Mouse (Mus musculus) cerebellum, adult 2 months (tissue): Measurements from ENCODE around the gene Icmt. TPM values are rescaled to one million over a fixed set of nuclear protein-coding genes. Genes with fewer than 3 reads are reported as not detected.
A peak's percentile ranks its signal among the peaks of the same experiment; 100 is the strongest.

Experiments used
- DNase-seq, 2 experiments: peaks; one replicate each; pipeline ENCODE4 v3.0.0; 2021
- H3K27ac ChIP-seq: fragments of 200-500 bp; 2 replicates; pipeline ENCODE4 v1.5.1; 2012; ENCODE audit warnings: low read length, control low read depth, inconsistent platforms; ENCODE audit not compliant: insufficient read depth
- H3K27me3 ChIP-seq: fragments of 200-500 bp; 2 replicates; pipeline ENCODE4 v1.6.1; 2012; ENCODE audit warnings: inconsistent platforms, mild to moderate bottlenecking, low read length, moderate library complexity; ENCODE audit not compliant: control insufficient read depth, insufficient read depth
- H3K4me1 ChIP-seq: fragments of 200-500 bp; 2 replicates; pipeline ENCODE4 v1.6.1; 2011; ENCODE audit warnings: low read length; ENCODE audit not compliant: control insufficient read depth, insufficient read depth
- H3K4me3 ChIP-seq: fragments of 200-500 bp; replicated peaks from 2 replicates; pipeline ENCODE3; 2011; ENCODE audit warnings: mild to moderate bottlenecking, low read depth, low read length, control low read depth; ENCODE audit not compliant: insufficient read depth
- CTCF ChIP-seq: fragments of 200-500 bp; IDR thresholded peaks from 2 replicates; pipeline ENCODE4 v1.5.1; 2011; ENCODE audit warnings: low read depth, mild to moderate bottlenecking, control low read depth, low read length, moderate library complexity, borderline replicate concordance; ENCODE audit not compliant: insufficient read depth
- POLR2A ChIP-seq: fragments of 200-500 bp; IDR thresholded peaks from 2 replicates; pipeline ENCODE4 v1.6.1; 2011; ENCODE audit warnings: low read length, control low read depth, borderline replicate concordance; ENCODE audit not compliant: insufficient read depth
- WGBS: fragments of 180-500 bp; shearing (Covaris S2); methylation state at CpG from one replicate; pipeline ENCODE4 v1.1.7; 2018; 5-methylcytosine and 5-hydroxymethylcytosine counted together
- polyA plus RNA-seq: library from polyadenylated mRNA; depleted of rRNA; stranded (reverse); fragments of >200 nt; gene quantifications from 2 replicates; pipeline ENCODE4 v1.2.3, GENCODE M21; 2012

Gene Icmt
- polyA plus RNA-seq, 1 experiment = 160 TPM

DNA sequence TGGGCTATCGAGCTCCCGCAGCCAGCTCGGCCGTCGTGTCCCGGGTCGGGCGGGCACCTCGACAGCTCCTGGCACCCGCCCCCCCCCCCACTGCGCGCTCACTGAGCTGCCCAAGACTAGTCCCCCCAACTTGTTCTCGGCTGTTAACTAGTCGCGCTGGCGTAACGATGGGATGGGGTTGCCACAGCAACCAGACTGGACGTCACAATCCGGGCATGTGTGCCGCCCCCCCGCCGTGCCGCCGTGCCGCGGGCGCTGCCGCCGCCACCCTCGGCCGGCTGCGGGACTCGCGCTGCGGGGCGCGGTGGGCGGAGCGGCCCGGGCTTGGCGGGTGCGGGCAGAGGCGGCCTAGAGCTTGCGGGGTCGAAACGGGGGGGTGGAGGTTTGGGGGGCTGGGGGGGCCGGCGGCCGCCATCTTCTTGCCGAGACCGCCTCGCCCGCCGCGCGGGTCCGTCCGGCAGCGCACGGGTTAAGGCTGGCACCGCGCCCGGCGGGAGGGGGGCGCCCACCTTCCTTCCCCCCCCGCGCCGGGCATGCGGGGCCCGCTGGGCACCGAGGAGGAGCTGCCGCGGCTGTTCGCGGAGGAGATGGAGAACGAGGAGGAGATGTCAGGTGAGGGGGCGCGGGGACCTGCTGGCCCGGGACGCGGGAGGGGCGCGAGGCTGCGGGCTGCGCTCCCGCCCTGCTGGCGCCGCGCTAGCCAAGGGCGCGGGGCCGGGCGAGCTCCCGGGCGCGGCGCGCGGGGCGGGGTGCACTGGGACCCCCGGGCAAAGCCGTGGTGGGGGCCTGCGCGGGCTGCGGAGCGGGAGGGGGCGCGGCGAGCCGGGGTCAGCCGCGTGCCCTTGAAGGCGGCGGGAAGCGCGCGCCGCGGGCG lies 41.6 kb downstream of the Icmt start, which contains the start of gene Chd5:
TSS of gene Chd5 (plus strand) at position 233 of the 874 bp plus-strand sequence.
- TF ChIP-seq POLR2A (no peak), CTCF (no peak)
- under 1% methylated on average over 96 of the region's 120 CpGs for WGBS
- no peak within 1 kb of the TSS for H3K27ac ChIP-seq
- H3K27me3 ChIP-seq = peaks cover 3% of the 10 kb centered on the region; the same call in 1 of the 2 replicates
- DNase-seq = peak; percentile 62 to 65
- peak within 1 kb of the TSS; percentile 70 for H3K4me3 ChIP-seq
- H3K4me1 ChIP-seq = 0 out of 2 replicates have a peak, but pooled peaks cover 3% of the 10 kb centered on the region

DNA sequence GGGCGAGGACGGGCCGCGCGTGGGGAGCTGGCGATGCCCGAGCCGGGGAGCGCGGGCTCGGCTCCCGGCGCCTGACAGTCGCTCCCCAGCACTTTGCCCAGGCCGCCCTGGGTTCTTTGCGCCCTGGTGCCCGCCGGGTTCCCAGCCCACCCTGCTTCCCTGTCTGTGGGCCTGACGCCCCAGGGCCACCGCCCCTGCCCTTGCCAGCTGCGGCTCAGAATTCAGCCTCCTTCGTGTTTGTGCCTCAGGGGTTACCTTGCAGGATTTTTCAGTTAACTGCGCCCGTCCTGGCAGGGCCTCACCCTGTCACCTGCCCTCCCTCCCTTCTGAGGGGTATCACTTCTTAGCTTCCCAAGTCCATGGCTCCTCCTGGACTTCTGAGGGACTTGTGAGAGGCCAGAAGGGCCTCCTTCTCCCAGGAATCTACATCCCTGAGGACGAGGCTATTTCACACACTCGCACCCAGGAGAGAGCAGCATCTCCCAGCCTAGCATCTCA lies 42.3 kb downstream of the Icmt start:
- 7% methylated on average over 26 of the region's 26 CpGs for WGBS
- TF ChIP-seq CTCF = no peak
- peak overlapping the region; percentile 70 for H3K4me3 ChIP-seq
- peaks cover 3% of the 10 kb centered on the region; the same call in 1 of the 2 replicates for H3K27me3 ChIP-seq
- H3K4me1 ChIP-seq = 0 out of 2 replicates have a peak, but pooled peaks cover 3% of the 10 kb centered on the region
- DNase-seq = peak in 1 of 2 experiments; percentile 44
- no peak overlapping the region for H3K27ac ChIP-seq

DNA sequence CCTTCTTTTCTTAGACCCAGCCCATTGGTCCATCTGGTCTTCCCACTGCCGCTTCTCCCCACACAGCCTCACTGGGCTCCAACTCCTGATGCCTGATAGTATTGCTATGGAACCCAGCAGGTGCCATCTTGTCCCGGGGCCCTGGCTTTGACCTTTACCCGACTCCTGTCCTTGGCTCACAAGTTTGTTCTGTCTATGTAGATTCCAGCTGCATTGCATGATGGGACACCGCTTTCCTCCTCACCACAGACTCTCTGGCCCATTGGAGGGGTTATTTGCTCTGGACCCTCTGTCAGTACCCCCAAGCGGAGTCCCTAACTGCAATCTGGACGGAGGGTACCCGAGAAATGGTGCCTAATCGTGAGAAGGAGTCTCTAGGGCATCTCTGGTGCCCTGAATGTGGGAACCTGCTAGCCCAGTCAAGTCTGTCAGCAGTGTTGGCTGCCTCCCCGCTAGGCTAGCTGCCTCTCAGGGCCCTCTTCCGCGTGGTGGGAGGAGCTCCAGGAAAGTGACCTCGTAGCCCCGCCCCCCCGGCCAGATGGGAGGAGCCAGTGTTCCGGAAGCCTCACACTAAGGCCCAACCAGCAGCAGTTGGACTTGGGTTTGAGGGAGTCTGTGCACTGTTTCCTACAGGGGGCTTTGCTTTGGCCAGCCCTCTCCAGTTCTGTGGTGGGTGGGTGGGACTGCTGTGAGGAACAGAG lies 43.7 kb downstream of the Icmt start:
- 58% methylated on average over 15 of the region's 15 CpGs for WGBS

DNA sequence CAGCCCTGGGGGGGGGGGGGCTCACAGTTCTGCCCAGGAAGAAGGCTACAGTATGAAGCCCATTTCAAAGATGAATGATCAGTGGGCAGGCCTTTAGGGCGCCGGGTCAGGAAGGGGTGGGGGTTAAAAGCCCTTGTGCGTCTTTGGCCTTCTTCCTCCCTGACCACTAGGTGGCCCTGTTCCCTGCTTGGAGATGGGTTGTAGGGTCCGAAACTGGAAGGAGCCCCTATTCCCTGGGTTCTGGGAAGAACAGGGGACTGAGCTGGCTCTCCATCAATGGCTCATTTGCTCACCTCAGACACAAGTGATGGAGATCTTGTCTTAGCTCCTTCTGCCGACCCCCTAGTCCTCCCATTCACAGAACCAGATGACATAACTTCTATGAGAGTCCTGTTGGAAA lies 46.3 kb downstream of the Icmt start:
- Histone ChIP-seq H3K4me3 (no peak overlapping the region), H3K27me3 (peaks cover 3% of the 10 kb centered on the region; the same call in 1 of the 2 replicates), H3K4me1 (peaks cover 10% of the 10 kb centered on the region), H3K27ac (no peak overlapping the region)
- no peak for DNase-seq
- WGBS = 15% methylated on average over 5 of the region's 5 CpGs
- TF ChIP-seq CTCF = peak; percentile 76; the same call in 1 of the 2 replicates
- TF ChIP-seq POLR2A = no peak

More for the DNA sequence above, 43.7 kb downstream of the Icmt start:
- DNase-seq = no peak
- peaks cover 3% of the 10 kb centered on the region; the same call in 1 of the 2 replicates for H3K27me3 ChIP-seq
- no peak overlapping the region for H3K27ac ChIP-seq
- H3K4me3 ChIP-seq = no peak overlapping the region
- TF ChIP-seq CTCF = no peak
- no peak for TF ChIP-seq POLR2A
- H3K4me1 ChIP-seq = peaks cover 10% of the 10 kb centered on the region

DNA sequence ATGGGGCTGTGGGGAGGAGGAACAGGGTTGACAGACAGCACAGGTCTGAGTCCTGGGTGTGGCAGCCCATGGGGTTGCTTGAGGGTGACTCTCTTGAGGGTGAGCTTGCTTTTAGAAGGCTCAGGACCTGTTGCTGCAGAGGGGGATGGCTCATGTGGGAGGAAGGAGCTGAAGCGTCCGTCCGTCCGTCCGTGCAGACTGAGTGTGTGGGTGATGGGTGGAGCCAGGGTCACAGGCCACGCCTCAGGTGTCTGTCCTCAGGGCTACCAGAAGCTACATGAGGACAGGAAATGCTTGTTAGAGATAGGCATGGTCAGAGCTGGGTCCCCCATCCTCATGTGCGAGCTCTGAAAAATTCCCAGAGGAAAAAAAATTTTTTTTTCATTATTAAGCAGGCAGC lies 47.6 kb downstream of the Icmt start:
- Histone ChIP-seq H3K27me3 (no peaks in the 10 kb centered on the region), H3K4me1 (peaks cover 11% of the 10 kb centered on the region), H3K27ac (no peak overlapping the region), H3K4me3 (no peak overlapping the region)
- TF ChIP-seq CTCF = no peak
- TF ChIP-seq POLR2A = no peak
- no peak for DNase-seq
- 86% methylated on average over 7 of the region's 7 CpGs for WGBS

DNA sequence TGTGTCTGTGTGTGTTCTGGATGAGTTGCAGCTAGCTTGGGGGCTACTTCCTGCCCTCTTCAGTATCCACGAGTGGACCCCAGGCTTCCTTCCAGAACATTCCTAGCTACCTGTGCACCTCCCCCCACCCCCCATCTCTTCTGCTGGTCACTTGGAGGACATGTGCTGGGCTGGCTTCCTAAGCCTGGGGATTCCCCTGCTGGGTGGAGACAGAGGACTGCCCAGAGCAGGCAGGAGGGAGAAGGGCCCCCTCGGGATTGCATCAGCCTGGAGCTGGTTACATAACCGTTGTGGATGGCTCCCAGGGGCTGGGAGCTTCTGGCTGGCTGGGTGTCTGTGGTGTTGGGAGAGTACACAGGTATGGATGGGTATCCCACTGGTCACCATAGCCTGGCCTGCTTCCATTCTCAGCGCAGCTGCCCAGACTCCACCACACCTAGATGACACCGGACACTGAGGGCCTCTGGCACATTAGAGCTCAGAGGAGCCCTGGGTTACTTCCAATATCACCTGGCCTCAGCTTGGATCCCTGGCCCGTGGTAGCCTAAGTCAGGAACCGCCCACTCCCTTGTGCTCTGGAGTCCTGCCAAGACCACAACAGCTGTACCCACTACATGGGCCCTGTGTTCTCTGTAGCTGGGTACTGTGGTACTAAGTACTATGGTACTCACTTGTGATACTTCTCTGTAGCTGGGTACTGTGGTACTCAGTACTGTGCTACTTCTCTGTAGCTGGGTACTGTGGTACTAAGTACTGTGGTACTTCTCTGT lies 48.3 kb downstream of the Icmt start:
- Histone ChIP-seq H3K27me3 (no peaks in the 10 kb centered on the region), H3K4me3 (no peak overlapping the region), H3K4me1 (peaks cover 11% of the 10 kb centered on the region), H3K27ac (no peak overlapping the region)
- DNase-seq = no peak
- WGBS = 30% methylated on average over 7 of the region's 7 CpGs
- TF ChIP-seq CTCF (no peak), POLR2A (no peak)

DNA sequence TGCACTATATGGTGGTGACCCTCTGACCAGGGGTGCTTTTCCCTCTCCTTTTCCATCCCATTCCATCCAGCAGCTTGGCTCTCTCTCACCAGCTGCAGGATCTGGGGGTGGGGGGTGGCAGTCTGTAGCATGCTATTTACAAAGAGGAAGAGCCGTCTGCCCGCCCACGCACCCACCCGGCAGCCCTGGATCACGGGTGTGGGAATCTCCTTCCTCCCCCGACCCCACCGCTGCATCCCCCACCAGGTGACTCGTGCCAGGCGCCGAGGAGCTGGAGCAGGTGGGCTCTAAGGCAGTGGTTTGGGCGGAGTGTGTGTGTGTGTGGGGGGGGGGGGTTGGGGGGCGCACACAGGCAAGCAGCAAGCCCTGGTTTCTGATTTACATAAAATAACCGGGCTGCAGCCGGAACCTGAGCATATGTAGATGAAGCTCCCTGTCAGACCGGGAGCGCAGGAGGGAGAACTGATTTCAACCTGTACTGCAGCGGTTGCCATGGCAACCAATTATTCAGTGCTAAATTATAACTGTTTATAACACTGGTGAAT lies 52.9 kb downstream of the Icmt start:
- DNase-seq = no peak
- H3K27me3 ChIP-seq = no peaks in the 10 kb centered on the region
- no peak for TF ChIP-seq CTCF
- no peak for TF ChIP-seq POLR2A
- H3K27ac ChIP-seq = no peak overlapping the region
- peaks cover 11% of the 10 kb centered on the region for H3K4me1 ChIP-seq
- WGBS = 14% methylated on average over 17 of the region's 17 CpGs
- no peak overlapping the region for H3K4me3 ChIP-seq
